Mouse (Mus musculus) midbrain, postnatal 0 days (tissue): Measurements from ENCODE around the gene Otulin. TPM values are rescaled to one million over a fixed set of nuclear protein-coding genes. Genes with fewer than 3 reads are reported as not detected.
A peak's percentile ranks its signal among the peaks of the same experiment; 100 is the strongest.

ENCODE experiments used
- ATAC-seq: fragments of 200-750 bp; cut with Nextera tagmentation; 2 replicates; pipeline ENCODE4 v1.8.0; 2017; ENCODE audit warnings: moderate number of reproducible peaks, mild to moderate bottlenecking, moderate TSS enrichment, moderate library complexity; ENCODE audit not compliant: low FRiP score
- DNase-seq: peaks from one replicate; pipeline ENCODE4 v3.0.0-alpha.2; 2015; ENCODE audit warnings: low spot score
- H3K27ac ChIP-seq: fragments of 300-500 bp; sonication (generic); 2 replicates; pipeline ENCODE4 v1.5.1; 2014; ENCODE audit warnings: low read depth, mild to moderate bottlenecking, low read length, mixed read lengths
- H3K27me3 ChIP-seq: fragments of 300-500 bp; sonication (generic); 2 replicates; pipeline ENCODE4 v1.6.1; 2014; ENCODE audit warnings: low read length, control low read depth, mixed read lengths; ENCODE audit not compliant: insufficient read depth
- H3K36me3 ChIP-seq: fragments of 300-500 bp; sonication (generic); 2 replicates; pipeline ENCODE4 v1.6.1; 2014; ENCODE audit warnings: low read length, control low read depth, mixed read lengths; ENCODE audit not compliant: insufficient read depth
- H3K4me1 ChIP-seq: fragments of 300-500 bp; sonication (generic); 2 replicates; pipeline ENCODE4 v1.6.1; 2014; ENCODE audit warnings: mild to moderate bottlenecking, control low read depth, antibody characterized with exemption, low read length, mixed read lengths; ENCODE audit not compliant: insufficient read depth
- H3K4me2 ChIP-seq: fragments of 300-500 bp; sonication (generic); 2 replicates; pipeline ENCODE4 v1.6.1; 2014; ENCODE audit warnings: low read depth, mild to moderate bottlenecking, low read length, mixed read lengths; ENCODE audit not compliant: poor library complexity, severe bottlenecking
- H3K4me3 ChIP-seq: fragments of 300-500 bp; sonication (generic); 2 replicates; pipeline ENCODE4 v1.5.1; 2014; ENCODE audit warnings: low read depth, mild to moderate bottlenecking, low read length, moderate library complexity
- H3K9ac ChIP-seq: fragments of 300-500 bp; sonication (generic); replicated peaks from 2 replicates; pipeline ENCODE4 v1.6.1; 2014; ENCODE audit warnings: mild to moderate bottlenecking, low read length, moderate library complexity, mixed read lengths; ENCODE audit not compliant: poor library complexity, severe bottlenecking
- H3K9me3 ChIP-seq: fragments of 300-500 bp; sonication (generic); 2 replicates; pipeline ENCODE4 v1.6.1; 2016; ENCODE audit warnings: low read length, control low read depth
- CTCF ChIP-seq: IDR thresholded peaks from 2 replicates; pipeline ENCODE4 v1.5.1; 2016; ENCODE audit warnings: antibody characterized with exemption, mild to moderate bottlenecking
- WGBS: fragments of 180-500 bp; shearing (Covaris S2); extraction: QIAGEN DNeasy Blood & Tissue Kit; methylation state at CpG from one replicate; pipeline ENCODE4 v1.1.7; 2014; 5-methylcytosine and 5-hydroxymethylcytosine counted together
- polyA plus RNA-seq: library from polyadenylated mRNA; unstranded; fragments of >200 nt; fragmentation: Nextera tagmentation; extraction: Ambion mirVana; gene quantifications from 2 replicates; pipeline ENCODE4 v1.2.1, GENCODE M21; 2015
- total RNA-seq: library from RNA; depleted of rRNA; stranded (reverse); fragments of >200 nt; gene quantifications from 2 replicates; pipeline ENCODE4 v1.2.3, GENCODE M21; 2014

Otulin gene
- total and polyA plus RNA-seq, 2 experiments from 2014 or later, result 17.8 to 23.9 TPM

- no peaks in the 10 kb centered on the region for H3K4me1 ChIP-seq
- no peaks in the 10 kb centered on the region for H3K9me3 ChIP-seq
- H3K27me3 ChIP-seq, result no peaks in the 10 kb centered on the region
- TF ChIP-seq CTCF, result no peak
- H3K36me3 ChIP-seq, result peaks cover 7% of the 10 kb centered on the region; the same call in 1 of the 2 replicates
- H3K27ac ChIP-seq, result no peak overlapping the region
- no peak overlapping the region for H3K4me2 ChIP-seq
- H3K9ac ChIP-seq, result no peak overlapping the region
- 69% methylated on average over 2 of the region's 2 CpGs for WGBS
- no peak overlapping the region for H3K4me3 ChIP-seq
- DNase-seq, result no peak
- no peak for ATAC-seq
Measured at GRCm38 (mm10) chr15:27580771-27581170, 49.7 kb downstream of the Otulin start.

- Histone ChIP-seq H3K4me3 (no peak overlapping the region), H3K36me3 (peaks cover 3% of the 10 kb centered on the region; the same call in 1 of the 2 replicates), H3K9ac (no peak overlapping the region), H3K4me1 (no peaks in the 10 kb centered on the region), H3K9me3 (no peaks in the 10 kb centered on the region), H3K4me2 (no peak overlapping the region), H3K27ac (no peak overlapping the region), H3K27me3 (no peaks in the 10 kb centered on the region)
- no peak for TF ChIP-seq CTCF
- DNase-seq (no peak), ATAC-seq (no peak)
- WGBS, result 91% methylated on average over 2 of the region's 2 CpGs
Measured at GRCm38 (mm10) chr15:27579853-27580252, 50.6 kb downstream of the Otulin start.

- no peak overlapping the region for H3K4me3 ChIP-seq
- TF ChIP-seq CTCF, result no peak
- no peaks in the 10 kb centered on the region for H3K27me3 ChIP-seq
- no peaks in the 10 kb centered on the region for H3K9me3 ChIP-seq
- no peaks in the 10 kb centered on the region for H3K4me1 ChIP-seq
- no peak for ATAC-seq
- peaks cover 5% of the 10 kb centered on the region; the same call in 1 of the 2 replicates for H3K36me3 ChIP-seq
- no peak overlapping the region for H3K27ac ChIP-seq
- H3K9ac ChIP-seq, result no peak overlapping the region
- 93% methylated on average over 6 of the region's 6 CpGs for WGBS
- no peak for DNase-seq
- H3K4me2 ChIP-seq, result no peak overlapping the region
Measured at GRCm38 (mm10) chr15:27578918-27579317, 51.6 kb downstream of the Otulin start.

GRCm38 (mm10) chr15:27577915-27578780 lies 52.3 kb downstream of the Otulin start:
- 77% methylated on average over 16 of the region's 16 CpGs for WGBS
- no peak overlapping the region for H3K9ac ChIP-seq
- peaks cover 2% of the 10 kb centered on the region; the same call in 1 of the 2 replicates for H3K36me3 ChIP-seq
- ATAC-seq (no peak), DNase-seq (no peak)
- H3K27me3 ChIP-seq, result no peaks in the 10 kb centered on the region
- no peaks in the 10 kb centered on the region for H3K4me1 ChIP-seq
- TF ChIP-seq CTCF, result no peak
- no peaks in the 10 kb centered on the region for H3K9me3 ChIP-seq
- no peak overlapping the region for H3K4me2 ChIP-seq
- no peak overlapping the region for H3K27ac ChIP-seq
- H3K4me3 ChIP-seq, result no peak overlapping the region

- no peak overlapping the region for H3K4me3 ChIP-seq
- H3K4me1 ChIP-seq, result no peaks in the 10 kb centered on the region
- H3K9me3 ChIP-seq, result no peaks in the 10 kb centered on the region
- 96% methylated on average over 1 of the region's 1 CpGs for WGBS
- TF ChIP-seq CTCF, result no peak
- no peaks in the 10 kb centered on the region for H3K27me3 ChIP-seq
- ATAC-seq, result no peak
- H3K27ac ChIP-seq, result no peak overlapping the region
- no peak for DNase-seq
- no peak overlapping the region for H3K4me2 ChIP-seq
- peaks cover 7% of the 10 kb centered on the region; the same call in 1 of the 2 replicates for H3K36me3 ChIP-seq
- no peak overlapping the region for H3K9ac ChIP-seq
Measured at GRCm38 (mm10) chr15:27576886-27577285, 53.6 kb downstream of the Otulin start.

- no peak overlapping the region for H3K9ac ChIP-seq
- H3K27ac ChIP-seq, result no peak overlapping the region
- no peaks in the 10 kb centered on the region for H3K9me3 ChIP-seq
- TF ChIP-seq CTCF, result no peak
- peak; percentile 44 for DNase-seq
- H3K4me1 ChIP-seq, result no peaks in the 10 kb centered on the region
- H3K36me3 ChIP-seq, result peaks cover 13% of the 10 kb centered on the region; the same call in 1 of the 2 replicates
- WGBS, result 89% methylated on average over 3 of the region's 3 CpGs
- H3K4me2 ChIP-seq, result no peak overlapping the region
- H3K4me3 ChIP-seq, result no peak overlapping the region
- ATAC-seq, result no peak
- H3K27me3 ChIP-seq, result no peaks in the 10 kb centered on the region
Measured at GRCm38 (mm10) chr15:27575932-27576331, 54.6 kb downstream of the Otulin start.
